Mouse (Mus musculus) hindbrain, embryonic 13.5 days (tissue): ENCODE results near the gene Gja3. TPM values are rescaled to one million over a fixed set of nuclear protein-coding genes. Genes with fewer than 3 reads are reported as not detected.

ENCODE experiments used
- ATAC-seq: fragments of 200-750 bp; cut with Nextera tagmentation; 2 replicates; pipeline ENCODE4 v1.8.0; 2017; ENCODE audit warnings: moderate TSS enrichment; ENCODE audit not compliant: low FRiP score
- H3K27ac ChIP-seq: fragments of 300-500 bp; sonication (generic); 2 replicates; pipeline ENCODE4 v1.5.1; 2015; ENCODE audit warnings: inconsistent platforms, mild to moderate bottlenecking, moderate library complexity
- H3K27me3 ChIP-seq: fragments of 300-500 bp; sonication (generic); 2 replicates; pipeline ENCODE4 v1.6.1; 2015; ENCODE audit warnings: mild to moderate bottlenecking, inconsistent platforms
- H3K36me3 ChIP-seq: fragments of 300-500 bp; sonication (generic); 2 replicates; pipeline ENCODE4 v1.6.1; 2015; ENCODE audit warnings: mild to moderate bottlenecking, inconsistent platforms
- H3K4me1 ChIP-seq: fragments of 300-500 bp; sonication (generic); replicated peaks from 2 replicates; pipeline ENCODE4 v1.6.1; 2015; ENCODE audit warnings: inconsistent platforms
- H3K4me2 ChIP-seq: fragments of 300-500 bp; sonication (generic); 2 replicates; pipeline ENCODE4 v1.6.1; 2015; ENCODE audit warnings: inconsistent platforms, mild to moderate bottlenecking, moderate library complexity
- H3K4me3 ChIP-seq: fragments of 300-500 bp; sonication (generic); 2 replicates; pipeline ENCODE4 v1.5.1; 2015; ENCODE audit warnings: mild to moderate bottlenecking, inconsistent platforms
- H3K9ac ChIP-seq: fragments of 300-500 bp; sonication (generic); 2 replicates; pipeline ENCODE4 v1.6.1; 2015; ENCODE audit warnings: mild to moderate bottlenecking, inconsistent platforms
- H3K9me3 ChIP-seq: fragments of 300-500 bp; sonication (generic); 2 replicates; pipeline ENCODE4 v1.6.1; 2016; ENCODE audit warnings: inconsistent platforms
- WGBS: fragments of 180-500 bp; shearing (Covaris S2); methylation state at CpG from one replicate; pipeline ENCODE4 v1.1.7; 2015; 5-methylcytosine and 5-hydroxymethylcytosine counted together
- polyA plus RNA-seq: library from polyadenylated mRNA; unstranded; fragments of >200 nt; fragmentation: Nextera tagmentation; extraction: Ambion mirVana; gene quantifications from 2 replicates; pipeline ENCODE4 v1.2.1, GENCODE M21; 2015

The Gja3 gene
- polyA plus RNA-seq = 0.27 and 0.69 TPM in 2 replicates

GRCm38 (mm10) chr14:57057563-57058321 lies at the start of gene Gja3:
TSS of gene Gja3 (minus strand) at chr14:57058100.
- peak within 1 kb of the TSS; percentile 93 for H3K4me2 ChIP-seq
- WGBS = under 1% methylated on average over 73 of the region's 79 CpGs
- H3K4me3 ChIP-seq = peak within 1 kb of the TSS; percentile 54
- ATAC-seq = peak; percentile 59
- H3K9ac ChIP-seq = peak within 1 kb of the TSS; percentile 66
- peaks cover 13% of the 10 kb centered on the region for H3K4me1 ChIP-seq
- H3K36me3 ChIP-seq = no peaks in the 10 kb centered on the region
- no peaks in the 10 kb centered on the region for H3K9me3 ChIP-seq
- peaks cover 57% of the 10 kb centered on the region for H3K27me3 ChIP-seq
- H3K27ac ChIP-seq = no peak within 1 kb of the TSS

DNA sequence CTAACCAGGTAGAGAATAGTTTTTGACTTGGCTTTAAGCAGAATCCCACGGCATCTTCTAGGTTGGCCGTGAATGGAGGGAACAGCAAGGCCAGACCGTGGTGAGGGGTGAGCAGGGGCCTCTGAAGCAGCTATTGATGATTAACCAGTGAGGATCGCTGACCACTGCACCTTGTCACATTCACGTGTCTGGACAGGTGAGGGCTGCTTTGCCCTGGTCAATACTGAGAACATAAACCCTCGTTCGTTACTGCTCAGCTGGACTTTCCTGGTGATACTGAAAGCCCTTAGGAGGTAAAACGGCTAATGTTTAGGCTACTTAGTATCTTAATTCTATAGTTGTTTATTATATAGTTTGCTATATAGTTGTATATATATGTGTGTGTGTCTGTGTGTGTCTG lies 49.2 kb upstream of the Gja3 start:
- H3K4me1 ChIP-seq = peaks cover 21% of the 10 kb centered on the region
- peaks cover 69% of the 10 kb centered on the region for H3K27me3 ChIP-seq
- no peak overlapping the region for H3K4me3 ChIP-seq
- no peaks in the 10 kb centered on the region for H3K36me3 ChIP-seq
- 80% methylated on average over 8 of the region's 8 CpGs for WGBS
- ATAC-seq = no peak
- no peak overlapping the region for H3K27ac ChIP-seq
- no peak overlapping the region for H3K9ac ChIP-seq
- H3K4me2 ChIP-seq = no peak overlapping the region
- H3K9me3 ChIP-seq = no peaks in the 10 kb centered on the region

- H3K4me3 ChIP-seq = no peak overlapping the region
- peaks cover 75% of the 10 kb centered on the region for H3K27me3 ChIP-seq
- ATAC-seq = no peak
- peaks cover 21% of the 10 kb centered on the region for H3K4me1 ChIP-seq
- no peaks in the 10 kb centered on the region for H3K9me3 ChIP-seq
- no peaks in the 10 kb centered on the region for H3K36me3 ChIP-seq
- no peak overlapping the region for H3K27ac ChIP-seq
- 48% methylated on average over 11 of the region's 11 CpGs for WGBS
- no peak overlapping the region for H3K4me2 ChIP-seq
- no peak overlapping the region for H3K9ac ChIP-seq
Measured at GRCm38 (mm10) chr14:57105721-57106120, 47.8 kb upstream of the Gja3 start.

DNA sequence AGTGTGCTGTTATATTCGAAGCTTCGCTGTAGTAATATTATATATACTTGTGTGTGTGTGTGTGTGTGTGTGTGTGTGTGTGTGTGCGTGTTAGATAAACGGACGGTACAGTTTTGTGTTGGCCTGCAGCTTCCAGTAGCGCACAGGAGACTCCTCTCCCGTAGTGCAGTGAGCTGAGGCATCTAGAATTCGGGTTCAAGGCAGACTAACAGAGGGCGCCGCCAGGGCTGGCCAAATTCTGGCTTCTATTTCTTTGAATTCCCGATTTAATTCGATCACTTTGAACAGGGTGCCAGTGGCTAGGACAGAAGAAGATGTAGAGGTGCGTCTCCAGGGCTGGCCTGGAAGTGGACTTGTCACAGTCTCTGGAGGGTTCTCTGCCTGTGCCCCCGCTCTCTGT lies 47.2 kb upstream of the Gja3 start:
- peak overlapping the region; percentile 59 for H3K4me3 ChIP-seq
- no peaks in the 10 kb centered on the region for H3K9me3 ChIP-seq
- peaks cover 21% of the 10 kb centered on the region for H3K4me1 ChIP-seq
- no peak overlapping the region for H3K27ac ChIP-seq
- H3K9ac ChIP-seq = no peak overlapping the region
- no peaks in the 10 kb centered on the region for H3K36me3 ChIP-seq
- 7% methylated on average over 14 of the region's 14 CpGs for WGBS
- ATAC-seq = no peak
- peaks cover 79% of the 10 kb centered on the region for H3K27me3 ChIP-seq
- H3K4me2 ChIP-seq = peak overlapping the region; percentile 96

- ATAC-seq = peak; percentile 71
- Histone ChIP-seq H3K4me1 (peaks cover 21% of the 10 kb centered on the region), H3K27me3 (peaks cover 79% of the 10 kb centered on the region), H3K9ac (peak within 1 kb of the TSS; percentile 68), H3K4me3 (peak within 1 kb of the TSS; percentile 59), H3K9me3 (no peaks in the 10 kb centered on the region), H3K36me3 (no peaks in the 10 kb centered on the region), H3K27ac (no peak within 1 kb of the TSS), H3K4me2 (peak within 1 kb of the TSS; percentile 96)
- WGBS = under 1% methylated on average over 100 of the region's 101 CpGs
Measured at GRCm38 (mm10) chr14:57104106-57105023, 46.5 kb upstream of the Gja3 start, which contains the start of gene Gjb2. TSS of gene Gjb2 (minus strand) at chr14:57104702.

GRCm38 (mm10) chr14:57103711-57104105 lies 45.8 kb upstream of the Gja3 start:
- no peak for ATAC-seq
- peaks cover 21% of the 10 kb centered on the region for H3K4me1 ChIP-seq
- H3K36me3 ChIP-seq = no peaks in the 10 kb centered on the region
- peak overlapping the region; percentile 59 for H3K4me3 ChIP-seq
- H3K27me3 ChIP-seq = peaks cover 79% of the 10 kb centered on the region
- H3K4me2 ChIP-seq = peak overlapping the region; percentile 96
- no peaks in the 10 kb centered on the region for H3K9me3 ChIP-seq
- under 1% methylated on average over 22 of the region's 22 CpGs for WGBS
- H3K9ac ChIP-seq = peak overlapping the region; percentile 68
- no peak overlapping the region for H3K27ac ChIP-seq

DNA sequence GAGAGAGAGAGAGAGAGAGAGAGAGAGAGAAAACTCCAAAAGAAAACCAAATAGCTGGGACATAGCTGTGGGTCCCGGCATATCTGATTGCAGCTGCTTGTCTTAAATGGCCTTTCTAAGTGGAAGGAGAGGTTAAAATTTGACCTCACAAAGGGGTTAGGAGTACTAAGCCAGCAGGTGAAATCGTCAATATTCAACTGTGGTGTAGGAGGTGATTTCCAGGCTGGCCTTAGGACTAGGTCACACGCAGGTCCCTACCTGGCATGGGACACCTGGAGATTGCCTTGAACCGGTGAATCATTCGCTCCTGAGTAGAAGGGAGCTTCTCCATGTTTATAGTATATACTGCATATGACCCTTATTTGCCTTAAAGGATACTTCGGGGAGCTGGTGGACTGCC lies 45.2 kb upstream of the Gja3 start:
- Histone ChIP-seq H3K27me3 (peaks cover 75% of the 10 kb centered on the region), H3K4me1 (peaks cover 21% of the 10 kb centered on the region), H3K9me3 (no peaks in the 10 kb centered on the region), H3K27ac (no peak overlapping the region), H3K9ac (no peak overlapping the region), H3K36me3 (no peaks in the 10 kb centered on the region), H3K4me2 (peak overlapping the region; percentile 96), H3K4me3 (peak overlapping the region; percentile 59; the same call in 1 of the 2 replicates)
- ATAC-seq = no peak
- WGBS = 52% methylated on average over 6 of the region's 6 CpGs

DNA sequence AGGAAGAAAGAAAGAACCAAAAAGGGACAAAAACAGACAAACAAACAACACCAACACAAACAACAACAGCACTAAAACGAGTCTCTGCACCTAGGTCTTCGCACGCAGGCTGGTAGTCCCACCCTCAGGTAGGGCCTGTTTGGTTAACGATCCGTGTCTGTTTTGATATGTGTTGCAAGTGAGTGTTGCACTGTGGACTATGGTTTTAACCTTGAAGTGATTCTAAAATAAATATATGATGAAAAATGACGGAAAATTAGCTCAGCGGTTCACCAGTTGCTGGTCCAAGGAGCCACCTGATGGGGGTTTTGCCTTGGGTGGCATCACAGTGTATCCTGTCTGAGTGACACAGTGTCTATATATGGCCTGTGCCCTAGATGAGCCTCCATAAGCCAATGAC lies 43.7 kb upstream of the Gja3 start:
- Histone ChIP-seq H3K4me1 (peaks cover 21% of the 10 kb centered on the region), H3K27me3 (peaks cover 60% of the 10 kb centered on the region), H3K36me3 (no peaks in the 10 kb centered on the region), H3K4me2 (no peak overlapping the region), H3K9me3 (no peaks in the 10 kb centered on the region), H3K4me3 (no peak overlapping the region), H3K27ac (no peak overlapping the region), H3K9ac (no peak overlapping the region)
- 89% methylated on average over 7 of the region's 7 CpGs for whole genome bisulfite sequencing
- no peak for ATAC-seq

DNA sequence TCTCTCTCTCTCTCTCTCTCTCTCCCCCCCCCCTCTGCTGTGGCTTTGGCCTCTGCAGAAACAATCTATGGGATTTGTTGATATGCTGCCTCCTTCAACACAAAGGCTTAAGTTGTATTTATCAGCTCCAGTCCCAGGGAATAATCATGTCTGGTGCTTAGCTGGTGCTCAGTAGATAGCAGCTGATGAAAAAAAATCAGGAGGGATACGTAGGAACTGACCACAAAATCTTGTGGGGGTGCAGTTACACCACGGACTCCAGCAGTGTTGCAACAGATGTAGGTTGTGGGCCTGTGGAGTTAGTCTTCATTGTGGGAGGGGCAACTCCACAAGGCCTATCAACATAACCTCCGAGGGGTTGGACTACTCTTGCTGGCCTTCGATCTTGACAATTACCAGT lies 38.0 kb upstream of the Gja3 start:
- WGBS = 78% methylated on average over 4 of the region's 4 CpGs
- no peak overlapping the region for H3K9ac ChIP-seq
- no peak overlapping the region for H3K4me3 ChIP-seq
- H3K4me2 ChIP-seq = no peak overlapping the region
- no peaks in the 10 kb centered on the region for H3K9me3 ChIP-seq
- H3K27ac ChIP-seq = no peak overlapping the region
- ATAC-seq = no peak
- no peaks in the 10 kb centered on the region for H3K36me3 ChIP-seq
- no peaks in the 10 kb centered on the region for H3K4me1 ChIP-seq
- peaks cover 6% of the 10 kb centered on the region for H3K27me3 ChIP-seq

GRCm38 (mm10) chr14:57093029-57093428 lies 35.1 kb upstream of the Gja3 start:
- Histone ChIP-seq H3K36me3 (no peaks in the 10 kb centered on the region), H3K9me3 (no peaks in the 10 kb centered on the region), H3K4me3 (no peak overlapping the region), H3K4me2 (no peak overlapping the region), H3K27me3 (no peaks in the 10 kb centered on the region), H3K4me1 (no peaks in the 10 kb centered on the region), H3K9ac (no peak overlapping the region), H3K27ac (no peak overlapping the region)
- 8% methylated on average over 6 of the region's 8 CpGs for WGBS
- no peak for ATAC-seq

- H3K9ac ChIP-seq = no peak overlapping the region
- H3K36me3 ChIP-seq = no peaks in the 10 kb centered on the region
- ATAC-seq = no peak
- no peak overlapping the region for H3K4me3 ChIP-seq
- no peaks in the 10 kb centered on the region for H3K4me1 ChIP-seq
- 65% methylated on average over 2 of the region's 2 CpGs for WGBS
- H3K27ac ChIP-seq = no peak overlapping the region
- no peaks in the 10 kb centered on the region for H3K27me3 ChIP-seq
- no peaks in the 10 kb centered on the region for H3K9me3 ChIP-seq
- no peak overlapping the region for H3K4me2 ChIP-seq
Measured at GRCm38 (mm10) chr14:57090001-57090400, 32.1 kb upstream of the Gja3 start.

DNA sequence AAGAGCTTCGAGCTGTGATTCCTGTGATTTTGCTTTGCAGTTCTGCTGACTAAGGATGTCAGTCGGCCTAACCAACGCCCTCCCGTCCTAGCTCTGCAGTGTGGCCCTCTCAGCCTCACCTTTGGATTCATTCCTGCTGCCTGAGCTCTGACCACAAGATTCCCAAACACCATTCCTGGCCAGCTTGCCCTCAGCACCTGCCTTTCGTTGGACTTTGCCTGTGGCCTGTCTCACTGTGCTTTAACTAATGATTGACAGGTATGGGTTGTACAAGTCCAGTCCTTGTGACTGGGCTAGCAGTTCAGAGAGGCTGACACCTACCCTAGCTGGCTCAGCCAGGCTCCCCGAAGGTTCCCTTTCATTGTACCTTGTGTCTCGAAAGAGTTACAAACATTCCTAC lies 31.2 kb upstream of the Gja3 start:
- no peaks in the 10 kb centered on the region for H3K9me3 ChIP-seq
- H3K36me3 ChIP-seq = no peaks in the 10 kb centered on the region
- H3K4me2 ChIP-seq = no peak overlapping the region
- no peaks in the 10 kb centered on the region for H3K27me3 ChIP-seq
- H3K9ac ChIP-seq = no peak overlapping the region
- no peak for ATAC-seq
- H3K27ac ChIP-seq = no peak overlapping the region
- no peaks in the 10 kb centered on the region for H3K4me1 ChIP-seq
- H3K4me3 ChIP-seq = no peak overlapping the region
- 88% methylated on average over 7 of the region's 7 CpGs for WGBS
